Mouse (Mus musculus): ENCODE results near the gene Rps6kl1. TPM values are rescaled to one million over a fixed set of nuclear protein-coding genes. Genes with fewer than 3 reads are reported as not detected.
A peak's percentile ranks its signal among the peaks of the same experiment; 100 is the strongest.
"Not testable (repeated sequence)": the region's sequence is repeated elsewhere in the genome, so short reads cannot be mapped to it uniquely, and the experiment has no call there.

Rps6kl1 gene
- total RNA-seq, 2 experiments from 2014 or later = 1.1 to 2.3 TPM

GRCm38 (mm10) chr12:85175926-85176845 is 25.1 kb upstream of the Rps6kl1 start:
- peak; percentile 49 for DNase-seq

GRCm38 (mm10) chr12:85175087-85175675 is 24.1 kb upstream of the Rps6kl1 start:
- DNase-seq = no peak

GRCm38 (mm10) chr12:85174016-85174415 is 23.0 kb upstream of the Rps6kl1 start:
- no peak for DNase-seq

- DNase-seq = no peak
Measured at GRCm38 (mm10) chr12:85170948-85171307, 19.9 kb upstream of the Rps6kl1 start.

GRCm38 (mm10) chr12:85170284-85170947 is 19.4 kb upstream of the Rps6kl1 start:
- peak; percentile 66 for DNase-seq

- no peak for DNase-seq
Measured at GRCm38 (mm10) chr12:85169877-85170276, 18.8 kb upstream of the Rps6kl1 start.

GRCm38 (mm10) chr12:85169117-85169858 is 18.2 kb upstream of the Rps6kl1 start:
- DNase-seq = peak; percentile 92

- DNase-seq = no peak
Measured at GRCm38 (mm10) chr12:85166631-85167030, 15.6 kb upstream of the Rps6kl1 start.

GRCm38 (mm10) chr12:85164996-85165395 is 13.9 kb upstream of the Rps6kl1 start:
- no peak for DNase-seq

- DNase-seq = no peak
Measured at GRCm38 (mm10) chr12:85159592-85159991, 8.5 kb upstream of the Rps6kl1 start.

GRCm38 (mm10) chr12:85158801-85159200 is 7.7 kb upstream of the Rps6kl1 start:
- DNase-seq = no peak

- no peak for DNase-seq
Measured at GRCm38 (mm10) chr12:85157797-85158460, 6.9 kb upstream of the Rps6kl1 start.

- DNase-seq = no peak
Measured at GRCm38 (mm10) chr12:85156324-85156723, 5.3 kb upstream of the Rps6kl1 start.

- DNase-seq = no peak
Measured at GRCm38 (mm10) chr12:85153011-85153410, 1.9 kb upstream of the Rps6kl1 start.

GRCm38 (mm10) chr12:85150321-85151001 is 603 bp downstream of the Rps6kl1 start:
- DNase-seq = no peak

GRCm38 (mm10) chr12:85146881-85147280 is 4.2 kb downstream of the Rps6kl1 start:
- no peak for DNase-seq

- no peak for DNase-seq
Measured at GRCm38 (mm10) chr12:85146355-85146754, 4.7 kb downstream of the Rps6kl1 start.

- no peak for DNase-seq
Measured at GRCm38 (mm10) chr12:85145630-85146029, 5.4 kb downstream of the Rps6kl1 start.

GRCm38 (mm10) chr12:85144821-85145220 is 6.2 kb downstream of the Rps6kl1 start:
- DNase-seq = no peak

GRCm38 (mm10) chr12:85144276-85144675 is 6.8 kb downstream of the Rps6kl1 start:
- not testable (repeated sequence) for DNase-seq

GRCm38 (mm10) chr12:85142803-85143202 is 8.3 kb downstream of the Rps6kl1 start:
- peak; percentile 91 for DNase-seq

All from adrenal gland, postnatal 10 days (tissue).